Mouse (Mus musculus) midbrain, embryonic 10.5 days (tissue): ENCODE data around the gene Sh2b2. TPM values are rescaled to one million over a fixed set of nuclear protein-coding genes. Genes with fewer than 3 reads are reported as not detected.

Experiments used
- DNase-seq: peaks from one replicate; pipeline ENCODE4 v3.0.0-alpha.2; 2017; ENCODE audit warnings: low spot score
- H3K27ac ChIP-seq: fragments of 300-500 bp; sonication (generic); replicated peaks from 2 replicates; pipeline ENCODE4 v1.5.1; 2016; ENCODE audit warnings: mild to moderate bottlenecking
- H3K27me3 ChIP-seq: fragments of 300-500 bp; sonication (generic); 2 replicates; pipeline ENCODE4 v1.6.1; 2016; ENCODE audit warnings: low read depth, mild to moderate bottlenecking; ENCODE audit not compliant: poor library complexity, severe bottlenecking
- H3K36me3 ChIP-seq: fragments of 300-500 bp; sonication (generic); 2 replicates; pipeline ENCODE4 v1.6.1; 2016; ENCODE audit warnings: mild to moderate bottlenecking, moderate library complexity
- H3K4me1 ChIP-seq: fragments of 300-500 bp; sonication (generic); 2 replicates; pipeline ENCODE4 v1.6.1; 2016
- H3K4me3 ChIP-seq: fragments of 300-500 bp; sonication (generic); 2 replicates; pipeline ENCODE4 v1.5.1; 2016; ENCODE audit warnings: mild to moderate bottlenecking, moderate library complexity
- H3K9me3 ChIP-seq: fragments of 300-500 bp; sonication (generic); replicated peaks from 2 replicates; pipeline ENCODE4 v1.6.1; 2016; ENCODE audit warnings: mild to moderate bottlenecking
- WGBS: fragments of 180-500 bp; shearing (Covaris S2); methylation state at CpG from one replicate; pipeline ENCODE4 v1.1.7; 2016; 5-methylcytosine and 5-hydroxymethylcytosine counted together
- polyA plus RNA-seq: library from polyadenylated mRNA; unstranded; fragments of >200 nt; fragmentation: Nextera tagmentation; extraction: Ambion mirVana; gene quantifications from 2 replicates; pipeline ENCODE4 v1.2.1, GENCODE M21; 2016

Gene Sh2b2
- polyA plus RNA-seq, 1 experiment from 2014 or later = 13.2 TPM

DNA sequence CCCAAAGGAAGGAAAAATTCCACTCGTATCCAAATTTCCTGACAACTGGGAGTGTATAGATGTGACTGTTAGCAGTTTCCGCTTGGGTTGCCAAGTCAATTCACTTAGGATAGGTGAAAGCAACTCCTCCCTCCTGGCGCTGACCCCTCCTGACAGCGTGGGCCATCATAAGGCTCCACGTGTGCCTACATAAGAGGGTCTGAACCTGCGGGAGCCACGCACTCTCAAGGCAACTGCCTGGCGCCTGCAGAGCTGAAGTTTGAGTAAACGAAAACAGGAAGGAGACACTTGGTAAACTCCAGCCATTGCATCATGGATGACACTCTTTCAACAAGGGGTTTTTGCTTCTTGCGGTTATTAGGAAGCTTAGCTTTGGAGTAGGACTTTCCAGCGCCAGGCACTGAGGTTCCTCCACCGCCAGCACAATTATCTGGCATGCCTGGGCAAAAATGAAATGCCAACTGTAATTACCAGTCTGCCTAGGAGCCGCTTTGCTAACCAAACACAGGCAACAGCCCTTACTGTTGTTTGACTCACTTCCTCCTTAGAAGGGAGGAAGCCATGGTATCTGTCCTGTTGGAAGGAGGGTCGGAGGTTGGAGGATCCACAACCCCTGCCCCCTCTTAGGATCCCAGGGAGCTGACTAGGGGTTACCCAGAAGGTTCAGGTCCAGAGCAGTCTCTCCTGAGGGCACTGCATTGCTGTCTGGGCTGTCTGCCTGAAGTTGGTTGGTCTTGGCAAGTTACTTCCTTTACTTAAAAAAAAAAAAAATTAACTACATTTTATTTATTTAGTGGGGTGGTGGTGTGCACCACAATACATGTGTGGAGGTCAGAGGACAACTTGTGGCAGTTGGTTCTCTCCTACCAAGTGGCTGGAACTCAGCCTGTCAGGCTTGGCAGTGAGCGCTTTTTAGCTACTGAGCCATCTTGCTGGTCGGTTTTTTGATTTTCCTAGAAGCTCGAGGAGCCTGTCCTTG, 74.7 kb downstream of the Sh2b2 start:
- peak overlapping the region; percentile 87; the same call in 1 of the 2 replicates for H3K27ac ChIP-seq

GRCm38 (mm10) chr5:136170512-136171362, 75.6 kb downstream of the Sh2b2 start, which contains the start of gene Orai2:
Gene Orai2, minus strand, starts transcription at chr5:136170713.
- peaks cover 7% of the 10 kb centered on the region; the same call in 1 of the 2 replicates for H3K9me3 ChIP-seq
- H3K27me3 ChIP-seq = peaks cover 14% of the 10 kb centered on the region
- peaks cover 13% of the 10 kb centered on the region; the same call in 1 of the 2 replicates for H3K36me3 ChIP-seq
- 5% methylated on average over 49 of the region's 49 CpGs for WGBS
- DNase-seq = peak; percentile 90
- peaks cover 22% of the 10 kb centered on the region for H3K4me1 ChIP-seq
- peak within 1 kb of the TSS; percentile 74 for H3K4me3 ChIP-seq
- H3K27ac ChIP-seq = peak within 1 kb of the TSS; percentile 87

More for the DNA sequence above, 74.7 kb downstream of the Sh2b2 start:
- Histone ChIP-seq H3K36me3 (peaks cover 13% of the 10 kb centered on the region; the same call in 1 of the 2 replicates), H3K27me3 (peaks cover 14% of the 10 kb centered on the region), H3K4me3 (peak overlapping the region; percentile 74), H3K9me3 (peaks cover 7% of the 10 kb centered on the region; the same call in 1 of the 2 replicates), H3K4me1 (peaks cover 22% of the 10 kb centered on the region)
- WGBS = 44% methylated on average over 17 of the region's 17 CpGs
- no peak for DNase-seq

DNA sequence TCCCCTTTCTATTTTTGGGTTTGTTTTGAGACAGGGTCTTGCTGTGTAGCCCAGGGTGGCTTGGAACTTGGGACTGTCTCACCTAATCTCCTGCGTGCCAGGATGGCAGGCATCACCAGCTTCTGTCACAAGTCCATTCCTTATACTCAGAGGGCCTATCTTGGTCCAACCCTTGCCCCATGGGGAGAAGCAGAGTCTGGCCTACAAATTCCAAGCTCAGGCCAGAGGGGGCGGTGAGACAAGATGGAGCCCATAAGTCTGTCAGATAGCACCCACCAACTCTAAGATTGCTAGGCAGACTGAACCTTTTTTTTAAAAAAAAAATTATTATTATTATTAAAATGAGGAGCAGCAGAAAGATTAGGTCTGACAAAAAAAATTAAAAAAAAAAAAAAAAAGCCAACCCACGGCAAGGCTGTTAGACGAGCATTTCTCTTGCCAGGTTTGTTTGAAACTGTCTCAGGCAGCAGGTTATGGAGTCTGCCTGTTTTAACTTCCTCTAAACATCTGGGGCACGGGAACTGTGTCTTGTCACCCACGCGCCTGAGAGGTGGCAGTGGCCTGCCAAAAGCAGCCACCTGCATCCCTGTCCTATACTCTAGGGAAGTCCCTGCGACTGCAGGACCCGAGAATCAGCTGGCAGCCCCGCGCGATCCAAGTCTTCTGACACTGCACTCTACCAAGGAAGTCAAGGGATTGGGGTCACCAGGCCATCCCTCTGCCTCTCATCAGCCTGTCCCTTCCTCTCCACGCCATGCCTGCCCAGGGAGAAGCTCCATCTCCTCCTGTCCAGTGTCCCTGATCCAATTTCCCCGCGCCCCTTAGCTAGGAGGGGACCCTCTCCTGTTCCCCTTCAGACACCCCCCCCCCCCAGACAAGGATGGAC, 76.5 kb downstream of the Sh2b2 start:
- Histone ChIP-seq H3K36me3 (peaks cover 13% of the 10 kb centered on the region; the same call in 1 of the 2 replicates), H3K27ac (peak overlapping the region; percentile 87), H3K4me1 (peaks cover 22% of the 10 kb centered on the region), H3K27me3 (peaks cover 14% of the 10 kb centered on the region), H3K4me3 (peak overlapping the region; percentile 74), H3K9me3 (peaks cover 7% of the 10 kb centered on the region; the same call in 1 of the 2 replicates)
- DNase-seq = no peak
- 17% methylated on average over 15 of the region's 15 CpGs for WGBS

Other genes with a start within 250 kb of the Sh2b2 start
- gene Upk3b, start 208.1 kb downstream of the Sh2b2 start, polyA plus RNA-seq = 0.10 TPM in 1 of 2 replicates, not detected in the other
- gene Upk3bl, start 192.1 kb downstream of the Sh2b2 start, polyA plus RNA-seq = 0.50 and 0.72 TPM in 2 replicates
- gene Rasa4, start 162.6 kb downstream of the Sh2b2 start, polyA plus RNA-seq = 3.6 and 6.3 TPM in 2 replicates
- 286 and 311 TPM in 2 replicates for gene Polr2j, start 129.9 kb downstream of the Sh2b2 start, polyA plus RNA-seq
- gene Lrwd1, start 110.5 kb downstream of the Sh2b2 start, polyA plus RNA-seq = 56.9 and 59.0 TPM in 2 replicates
- gene Alkbh4, start 110.4 kb downstream of the Sh2b2 start, polyA plus RNA-seq = 27.1 and 27.5 TPM in 2 replicates
- gene Orai2, start 75.8 kb downstream of the Sh2b2 start, polyA plus RNA-seq = 8.0 and 10.8 TPM in 2 replicates
- gene Prkrip1, start 47.6 kb downstream of the Sh2b2 start, polyA plus RNA-seq = 67.7 and 72.9 TPM in 2 replicates